Mouse (Mus musculus) neural tube, embryonic 13.5 days (tissue): ENCODE results near the gene Shank1. TPM values are rescaled to one million over a fixed set of nuclear protein-coding genes. Genes with fewer than 3 reads are reported as not detected.

Experiments used
- ATAC-seq: fragments of 200-750 bp; cut with Nextera tagmentation; 2 replicates; pipeline ENCODE4 v1.8.0; 2017; ENCODE audit warnings: low read depth, mild to moderate bottlenecking, moderate TSS enrichment, moderate library complexity
- H3K27ac ChIP-seq: fragments of 300-500 bp; sonication (generic); replicated peaks from 2 replicates; pipeline ENCODE4 v1.5.1; 2015; ENCODE audit warnings: moderate library complexity, mild to moderate bottlenecking, inconsistent platforms
- H3K27me3 ChIP-seq: fragments of 300-500 bp; sonication (generic); 2 replicates; pipeline ENCODE4 v1.6.1; 2015; ENCODE audit warnings: mild to moderate bottlenecking, inconsistent platforms
- H3K36me3 ChIP-seq: fragments of 300-500 bp; sonication (generic); 2 replicates; pipeline ENCODE4 v1.6.1; 2015; ENCODE audit warnings: mild to moderate bottlenecking, inconsistent platforms
- H3K4me1 ChIP-seq: fragments of 300-500 bp; sonication (generic); replicated peaks from 2 replicates; pipeline ENCODE4 v1.6.1; 2015; ENCODE audit warnings: inconsistent platforms
- H3K4me2 ChIP-seq: fragments of 300-500 bp; sonication (generic); 2 replicates; pipeline ENCODE4 v1.6.1; 2015; ENCODE audit warnings: inconsistent platforms, mild to moderate bottlenecking, moderate library complexity
- H3K4me3 ChIP-seq: fragments of 300-500 bp; sonication (generic); 2 replicates; pipeline ENCODE4 v1.5.1; 2015; ENCODE audit warnings: mild to moderate bottlenecking, inconsistent platforms
- H3K9ac ChIP-seq: fragments of 300-500 bp; sonication (generic); 2 replicates; pipeline ENCODE4 v1.6.1; 2015; ENCODE audit warnings: moderate library complexity, mild to moderate bottlenecking, inconsistent platforms
- H3K9me3 ChIP-seq: fragments of 300-500 bp; sonication (generic); 2 replicates; pipeline ENCODE4 v1.6.1; 2016; ENCODE audit warnings: inconsistent platforms
- WGBS: fragments of 180-500 bp; shearing (Covaris S2); methylation state at CpG from one replicate; pipeline ENCODE4 v1.1.7; 2015; 5-methylcytosine and 5-hydroxymethylcytosine counted together
- polyA plus RNA-seq: library from polyadenylated mRNA; unstranded; fragments of >200 nt; fragmentation: Nextera tagmentation; extraction: Ambion mirVana; gene quantifications from 2 replicates; pipeline ENCODE4 v1.2.1, GENCODE M21; 2015

Shank1 gene
- polyA plus RNA-seq, 1 experiment from 2014 or later: 26.5 TPM

- Histone ChIP-seq H3K9me3 (no peaks in the 10 kb centered on the region), H3K9ac (peak overlapping the region; percentile 80), H3K27me3 (peaks cover 27% of the 10 kb centered on the region), H3K4me3 (peak overlapping the region; percentile 54), H3K4me1 (peaks cover 24% of the 10 kb centered on the region), H3K27ac (no peak overlapping the region), H3K4me2 (peak overlapping the region; percentile 92), H3K36me3 (no peaks in the 10 kb centered on the region)
- ATAC-seq: peak; percentile 71
- WGBS: 1% methylated on average over 17 of the region's 17 CpGs
Measured at GRCm38 (mm10) chr7:44384716-44385059, 74.6 kb downstream of the Shank1 start.

GRCm38 (mm10) chr7:44385720-44386119 lies 75.7 kb downstream of the Shank1 start, which contains the start of gene 1700008O03Rik:
TSS of gene 1700008O03Rik (minus strand) at chr7:44385820.
- no peak for ATAC-seq
- Histone ChIP-seq H3K9me3 (no peaks in the 10 kb centered on the region), H3K36me3 (no peaks in the 10 kb centered on the region), H3K4me1 (peaks cover 24% of the 10 kb centered on the region), H3K4me2 (peak within 1 kb of the TSS; percentile 92), H3K4me3 (peak within 1 kb of the TSS; percentile 54), H3K9ac (peak within 1 kb of the TSS; percentile 80), H3K27ac (no peak within 1 kb of the TSS), H3K27me3 (peaks cover 27% of the 10 kb centered on the region)
- WGBS: 78% methylated on average over 12 of the region's 12 CpGs

- H3K9me3 ChIP-seq: no peaks in the 10 kb centered on the region
- no peak overlapping the region for H3K9ac ChIP-seq
- peaks cover 16% of the 10 kb centered on the region; the same call in 1 of the 2 replicates for H3K27me3 ChIP-seq
- ATAC-seq: no peak
- H3K36me3 ChIP-seq: no peaks in the 10 kb centered on the region
- no peak overlapping the region for H3K27ac ChIP-seq
- H3K4me1 ChIP-seq: no peaks in the 10 kb centered on the region
- WGBS: 86% methylated on average over 4 of the region's 4 CpGs
- H3K4me3 ChIP-seq: no peak overlapping the region
- no peak overlapping the region for H3K4me2 ChIP-seq
Measured at GRCm38 (mm10) chr7:44391831-44392230, 81.8 kb downstream of the Shank1 start.

DNA sequence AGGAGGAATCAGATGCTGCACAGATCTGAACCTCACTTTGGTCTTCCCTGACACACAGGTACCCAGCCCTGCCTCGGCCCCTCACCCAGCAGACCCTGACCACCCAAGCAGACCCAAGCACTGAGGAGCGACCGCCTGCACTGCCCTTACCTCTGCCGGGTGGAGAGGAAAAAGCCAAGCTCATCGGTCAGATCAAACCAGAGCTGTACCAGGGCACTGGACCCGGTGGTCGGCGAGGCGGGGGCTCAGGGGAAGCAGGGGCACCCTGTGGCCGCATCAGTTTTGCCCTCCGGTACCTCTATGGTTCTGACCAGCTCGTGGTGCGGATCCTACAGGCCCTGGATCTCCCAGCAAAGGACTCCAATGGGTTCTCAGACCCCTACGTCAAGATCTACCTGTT lies 82.3 kb downstream of the Shank1 start:
- no peak for ATAC-seq

DNA sequence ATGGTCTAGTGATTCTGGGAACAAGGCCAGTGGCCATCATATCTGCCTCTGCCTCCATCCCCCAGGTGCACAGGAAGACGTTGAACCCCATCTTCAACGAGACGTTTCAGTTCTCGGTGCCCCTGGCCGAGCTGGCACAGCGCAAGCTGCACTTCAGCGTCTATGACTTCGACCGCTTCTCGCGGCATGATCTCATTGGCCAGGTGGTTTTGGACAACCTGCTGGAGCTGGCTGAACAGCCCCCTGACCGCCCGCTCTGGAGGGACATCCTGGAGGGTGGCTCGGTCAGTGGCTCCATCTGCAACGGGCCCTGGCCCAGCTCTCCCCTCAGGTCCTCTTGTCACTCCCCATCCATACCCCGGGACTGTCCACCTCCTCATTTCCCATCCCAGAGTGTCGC lies 83.2 kb downstream of the Shank1 start:
- no peaks in the 10 kb centered on the region for H3K4me1 ChIP-seq
- no peaks in the 10 kb centered on the region for H3K36me3 ChIP-seq
- H3K9me3 ChIP-seq: no peaks in the 10 kb centered on the region
- no peak overlapping the region for H3K9ac ChIP-seq
- no peak for ATAC-seq
- 90% methylated on average over 17 of the region's 17 CpGs for WGBS
- H3K27me3 ChIP-seq: peaks cover 4% of the 10 kb centered on the region; the same call in 1 of the 2 replicates
- no peak overlapping the region for H3K4me3 ChIP-seq
- no peak overlapping the region for H3K27ac ChIP-seq
- no peak overlapping the region for H3K4me2 ChIP-seq

More for the DNA sequence above, 82.3 kb downstream of the Shank1 start:
- peaks cover 12% of the 10 kb centered on the region; the same call in 1 of the 2 replicates for H3K27me3 ChIP-seq
- H3K36me3 ChIP-seq: no peaks in the 10 kb centered on the region
- 83% methylated on average over 14 of the region's 14 CpGs for WGBS
- no peaks in the 10 kb centered on the region for H3K9me3 ChIP-seq
- no peak overlapping the region for H3K4me3 ChIP-seq
- no peaks in the 10 kb centered on the region for H3K4me1 ChIP-seq
- H3K9ac ChIP-seq: no peak overlapping the region
- H3K4me2 ChIP-seq: no peak overlapping the region
- no peak overlapping the region for H3K27ac ChIP-seq

DNA sequence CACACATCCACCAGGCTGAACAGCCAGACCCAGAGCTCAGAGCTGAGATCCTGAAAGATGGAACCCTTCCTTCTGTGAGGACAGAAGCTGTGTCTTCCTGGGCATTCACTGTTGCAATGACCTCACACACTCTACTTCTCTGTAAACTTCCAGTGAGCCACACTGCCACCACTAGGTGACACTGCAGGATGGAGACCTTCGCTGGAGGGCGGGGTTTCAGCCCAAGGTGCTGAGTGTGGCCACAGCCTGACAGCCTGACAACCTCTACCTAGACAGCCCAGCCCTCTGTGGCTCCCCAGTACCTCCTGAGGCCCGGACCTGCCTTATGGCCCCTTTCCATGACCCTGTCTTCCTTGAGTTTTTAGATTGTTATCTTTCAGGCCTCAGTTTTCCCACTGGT lies 88.5 kb downstream of the Shank1 start:
- Histone ChIP-seq H3K9me3 (no peaks in the 10 kb centered on the region), H3K27me3 (peaks cover 23% of the 10 kb centered on the region), H3K9ac (no peak overlapping the region), H3K4me1 (no peaks in the 10 kb centered on the region), H3K4me2 (no peak overlapping the region), H3K4me3 (no peak overlapping the region), H3K36me3 (no peaks in the 10 kb centered on the region), H3K27ac (no peak overlapping the region)
- ATAC-seq: peak; percentile 69
- 17% methylated on average over 3 of the region's 3 CpGs for WGBS

GRCm38 (mm10) chr7:44401673-44402072 lies 91.6 kb downstream of the Shank1 start:
- Histone ChIP-seq H3K4me2 (no peak overlapping the region), H3K4me1 (peaks cover 8% of the 10 kb centered on the region), H3K27me3 (peaks cover 24% of the 10 kb centered on the region), H3K36me3 (no peaks in the 10 kb centered on the region), H3K4me3 (no peak overlapping the region), H3K9me3 (no peaks in the 10 kb centered on the region), H3K27ac (no peak overlapping the region), H3K9ac (no peak overlapping the region)
- 85% methylated on average over 6 of the region's 6 CpGs for whole genome bisulfite sequencing
- no peak for ATAC-seq

GRCm38 (mm10) chr7:44405346-44406014 lies 95.4 kb downstream of the Shank1 start:
- H3K4me3 ChIP-seq: peak overlapping the region; percentile 39
- peaks cover 8% of the 10 kb centered on the region for H3K4me1 ChIP-seq
- WGBS: 2% methylated on average over 27 of the region's 27 CpGs
- H3K4me2 ChIP-seq: peak overlapping the region; percentile 62
- ATAC-seq: peak; percentile 97
- peak overlapping the region; percentile 34; the same call in 1 of the 2 replicates for H3K9ac ChIP-seq
- no peaks in the 10 kb centered on the region for H3K9me3 ChIP-seq
- peak overlapping the region; percentile 84 for H3K27ac ChIP-seq
- no peaks in the 10 kb centered on the region for H3K36me3 ChIP-seq
- H3K27me3 ChIP-seq: peaks cover 20% of the 10 kb centered on the region

GRCm38 (mm10) chr7:44406015-44406355 lies 95.9 kb downstream of the Shank1 start:
- Histone ChIP-seq H3K36me3 (no peaks in the 10 kb centered on the region), H3K27ac (no peak overlapping the region), H3K4me2 (no peak overlapping the region), H3K9ac (no peak overlapping the region), H3K9me3 (no peaks in the 10 kb centered on the region), H3K4me1 (peaks cover 8% of the 10 kb centered on the region), H3K4me3 (peak overlapping the region; percentile 39; the same call in 1 of the 2 replicates), H3K27me3 (peaks cover 15% of the 10 kb centered on the region)
- 0% methylated on average over 5 of the region's 5 CpGs for WGBS
- peak; percentile 52 for ATAC-seq

Other genes starting within 250 kb of the Shank1 start
- not detected in 2 replicates for gene Klk1b21, start 207.9 kb upstream of the Shank1 start, polyA plus RNA-seq
- not detected in 2 replicates for gene Klk1b22, start 197.6 kb upstream of the Shank1 start, polyA plus RNA-seq
- gene Klk1b16, start 173.5 kb upstream of the Shank1 start, polyA plus RNA-seq: not detected in 2 replicates
- not detected in 2 replicates for gene Klk1b24, start 122.0 kb upstream of the Shank1 start, polyA plus RNA-seq
- not detected in 2 replicates for gene Klk1b3, start 112.1 kb upstream of the Shank1 start, polyA plus RNA-seq
- gene Klk1b4, start 102.8 kb upstream of the Shank1 start, polyA plus RNA-seq: not detected in 2 replicates
- not detected in 2 replicates for gene Klk1b5, start 94.3 kb upstream of the Shank1 start, polyA plus RNA-seq
- not detected in 2 replicates for gene Klk1, start 84.9 kb upstream of the Shank1 start, polyA plus RNA-seq
- gene Gm36864, start 74.1 kb upstream of the Shank1 start, polyA plus RNA-seq: not detected in 2 replicates
- 1.1 and 1.3 TPM in 2 replicates for gene 1700028J19Rik, start 63.6 kb upstream of the Shank1 start, polyA plus RNA-seq
- gene 2410002F23Rik, start 63.5 kb upstream of the Shank1 start, polyA plus RNA-seq: 180 and 187 TPM in 2 replicates
- not detected in 2 replicates for gene Acp4, start 52.9 kb upstream of the Shank1 start, polyA plus RNA-seq
- not detected in 2 replicates for gene Gm15517, start 48.8 kb upstream of the Shank1 start, polyA plus RNA-seq
- gene Clec11a, start 3.4 kb upstream of the Shank1 start, polyA plus RNA-seq: 2.8 TPM in 2 replicates
- 24.9 and 28.4 TPM in 2 replicates for gene Syt3, start 73.8 kb downstream of the Shank1 start, polyA plus RNA-seq
- 1.0 and 1.5 TPM in 2 replicates for gene 1700008O03Rik, start 75.6 kb downstream of the Shank1 start, polyA plus RNA-seq
- gene Lrrc4b, start 118.8 kb downstream of the Shank1 start, polyA plus RNA-seq: 11.3 and 13.3 TPM in 2 replicates
- 1.6 and 2.9 TPM in 2 replicates for gene Aspdh, start 155.1 kb downstream of the Shank1 start, polyA plus RNA-seq
- gene Josd2, start 157.7 kb downstream of the Shank1 start, polyA plus RNA-seq: 49.9 and 54.3 TPM in 2 replicates
- gene Emc10, start 186.3 kb downstream of the Shank1 start, polyA plus RNA-seq: 139 TPM in 2 replicates
- gene Fam71e1, start 186.3 kb downstream of the Shank1 start, polyA plus RNA-seq: 23.0 and 29.8 TPM in 2 replicates
- gene Mybpc2, start 214.4 kb downstream of the Shank1 start, polyA plus RNA-seq: 0.08 and 0.22 TPM in 2 replicates
- gene Spib, start 221.8 kb downstream of the Shank1 start, polyA plus RNA-seq: 0.13 TPM in 1 of 2 replicates, not detected in the other
- 22.5 and 22.7 TPM in 2 replicates for gene Pold1, start 238.6 kb downstream of the Shank1 start, polyA plus RNA-seq
- 60.1 and 65.2 TPM in 2 replicates for gene Nr1h2, start 243.7 kb downstream of the Shank1 start, polyA plus RNA-seq